Mouse (Mus musculus) T-helper 1 cell (primary cell): ENCODE results near the gene Olfm2.

Source experiments
- in situ Hi-C: fragments of 300-600 bp; cut with MboI, MseI; formaldehyde crosslinking; loops from one replicate; pipeline ENCODE4 v1.15.1; 2025; ENCODE audit warnings: high pct_unique_total_duplicates

Olfm2 gene

GRCm38 (mm10) chr9:20747682-20748081 is 1.5 kb upstream of the Olfm2 start:
- in situ Hi-C loops, result loop anchor here (5.0 kb wide), 1 partner anchor 85 kb away; no protein-coding TSS in a partner anchor

- in situ Hi-C loops, result loop anchor here (5.0 kb wide), 1 partner anchor 87 kb away; no protein-coding TSS in a partner anchor
Measured at GRCm38 (mm10) chr9:20745129-20745966, 801 bp downstream of the Olfm2 start.

- in situ Hi-C loops, result no loop called here
Measured at GRCm38 (mm10) chr9:20743946-20744738, 2.0 kb downstream of the Olfm2 start.

- in situ Hi-C loops, result no loop called here
Measured at GRCm38 (mm10) chr9:20740407-20740806, 5.7 kb downstream of the Olfm2 start.

GRCm38 (mm10) chr9:20738251-20738999 is 7.7 kb downstream of the Olfm2 start:
- in situ Hi-C loops, result no loop called here

GRCm38 (mm10) chr9:20737227-20737626 is 8.9 kb downstream of the Olfm2 start:
- in situ Hi-C loops, result no loop called here

GRCm38 (mm10) chr9:20734692-20735091 is 11.5 kb downstream of the Olfm2 start:
- in situ Hi-C loops, result no loop called here

- in situ Hi-C loops, result no loop called here
Measured at GRCm38 (mm10) chr9:20731797-20732196, 14.4 kb downstream of the Olfm2 start.

GRCm38 (mm10) chr9:20729451-20729850 is 16.7 kb downstream of the Olfm2 start:
- in situ Hi-C loops, result no loop called here

GRCm38 (mm10) chr9:20727601-20728113 is 18.5 kb downstream of the Olfm2 start:
- in situ Hi-C loops, result no loop called here

- in situ Hi-C loops, result no loop called here
Measured at GRCm38 (mm10) chr9:20726859-20727600, 19.1 kb downstream of the Olfm2 start.

GRCm38 (mm10) chr9:20726134-20726858 is 19.9 kb downstream of the Olfm2 start:
- in situ Hi-C loops, result no loop called here

- in situ Hi-C loops, result no loop called here
Measured at GRCm38 (mm10) chr9:20721582-20721981, 24.6 kb downstream of the Olfm2 start.

GRCm38 (mm10) chr9:20715332-20715731 is 30.8 kb downstream of the Olfm2 start:
- in situ Hi-C loops, result no loop called here

- in situ Hi-C loops, result no loop called here
Measured at GRCm38 (mm10) chr9:20713478-20713987, 32.6 kb downstream of the Olfm2 start.

- in situ Hi-C loops, result no loop called here
Measured at GRCm38 (mm10) chr9:20712934-20713477, 33.1 kb downstream of the Olfm2 start.

GRCm38 (mm10) chr9:20710471-20710870 is 35.7 kb downstream of the Olfm2 start:
- in situ Hi-C loops, result no loop called here

- in situ Hi-C loops, result no loop called here
Measured at GRCm38 (mm10) chr9:20705981-20706380, 40.2 kb downstream of the Olfm2 start.

GRCm38 (mm10) chr9:20705420-20705819 is 40.7 kb downstream of the Olfm2 start:
- in situ Hi-C loops, result no loop called here
